Mouse (Mus musculus) CH12.LX (cell line): ENCODE measurements around the gene Fgd2. TPM values are rescaled to one million over a fixed set of nuclear protein-coding genes. Genes with fewer than 3 reads are reported as not detected.

Experiments used
- polyA plus RNA-seq: library from polyadenylated mRNA; unstranded; fragments of >175 nt; gene quantifications from 2 replicates; pipeline ENCODE4 v1.2.1, GENCODE M21; 2012; ENCODE audit warnings: low read depth; ENCODE audit not compliant: insufficient read length
- total RNA-seq, 2 experiments: library from RNA; depleted of rRNA; stranded (reverse); fragments of 300-350 nt in 1 of 2; fragments of >200 nt in 1 of 2; gene quantifications; 2 replicates each; pipeline ENCODE4 v1.2.3; 2012 to 2014

The Fgd2 gene
- total and polyA plus RNA-seq, 3 experiments = 41.7 to 54.4 (median 48.3) TPM

Other genes starting within 250 kb of the Fgd2 start
- gene Rab44, start 246.8 kb upstream of the Fgd2 start, total RNA-seq (2012; rRNA removed) = 0.17 and 0.34 TPM in 2 replicates
- 0.12 TPM in 1 of 2 replicates, not detected in the other for gene Rab44, start 246.8 kb upstream of the Fgd2 start, total RNA-seq (2014; rRNA removed)
- 0.30 TPM in 1 of 2 replicates, not detected in the other for gene Rab44, start 246.8 kb upstream of the Fgd2 start, polyA plus RNA-seq
- 0.50 and 1.3 TPM in 2 replicates for gene Cpne5, start 122.7 kb upstream of the Fgd2 start, total RNA-seq (2012; rRNA removed)
- 0.68 and 0.74 TPM in 2 replicates for gene Cpne5, start 122.7 kb upstream of the Fgd2 start, total RNA-seq (2014; rRNA removed)
- 1.4 and 1.9 TPM in 2 replicates for gene Cpne5, start 122.7 kb upstream of the Fgd2 start, polyA plus RNA-seq
- 97.2 and 123 TPM in 2 replicates for gene Ppil1, start 96.7 kb upstream of the Fgd2 start, total RNA-seq (2012; rRNA removed)
- 135 and 143 TPM in 2 replicates for gene Ppil1, start 96.7 kb upstream of the Fgd2 start, total RNA-seq (2014; rRNA removed)
- gene Ppil1, start 96.7 kb upstream of the Fgd2 start, polyA plus RNA-seq = 107 and 110 TPM in 2 replicates
- gene BC004004, start 92.1 kb upstream of the Fgd2 start, total RNA-seq (2012; rRNA removed) = 69.1 and 75.1 TPM in 2 replicates
- gene BC004004, start 92.1 kb upstream of the Fgd2 start, total RNA-seq (2014; rRNA removed) = 86.1 and 89.1 TPM in 2 replicates
- 60.4 and 67.9 TPM in 2 replicates for gene BC004004, start 92.1 kb upstream of the Fgd2 start, polyA plus RNA-seq
- 0.13 TPM in 1 of 2 replicates, not detected in the other for gene Pi16, start 43.2 kb upstream of the Fgd2 start, total RNA-seq (2012; rRNA removed)
- not detected in 2 replicates for gene Pi16, start 43.2 kb upstream of the Fgd2 start, total RNA-seq (2014; rRNA removed)
- gene Pi16, start 43.2 kb upstream of the Fgd2 start, polyA plus RNA-seq = not detected in 2 replicates
- gene Mtch1, start 13.0 kb upstream of the Fgd2 start, total RNA-seq (2012; rRNA removed) = 139 and 143 TPM in 2 replicates
- gene Mtch1, start 13.0 kb upstream of the Fgd2 start, total RNA-seq (2014; rRNA removed) = 56.8 and 66.1 TPM in 2 replicates
- 102 and 110 TPM in 2 replicates for gene Mtch1, start 13.0 kb upstream of the Fgd2 start, polyA plus RNA-seq
- gene Pim1, start 129.8 kb downstream of the Fgd2 start, total RNA-seq (2012; rRNA removed) = 141 and 178 TPM in 2 replicates
- gene Pim1, start 129.8 kb downstream of the Fgd2 start, total RNA-seq (2014; rRNA removed) = 72.7 and 75.8 TPM in 2 replicates
- 121 and 133 TPM in 2 replicates for gene Pim1, start 129.8 kb downstream of the Fgd2 start, polyA plus RNA-seq
- 0.21 and 0.50 TPM in 2 replicates for gene Gm17657, start 188.7 kb downstream of the Fgd2 start, total RNA-seq (2012; rRNA removed)
- not detected in 2 replicates for gene Gm17657, start 188.7 kb downstream of the Fgd2 start, total RNA-seq (2014; rRNA removed)
- gene Gm17657, start 188.7 kb downstream of the Fgd2 start, polyA plus RNA-seq = 0.16 and 0.20 TPM in 2 replicates
- 6.6 and 7.3 TPM in 2 replicates for gene Tbc1d22b, start 188.9 kb downstream of the Fgd2 start, total RNA-seq (2012; rRNA removed)
- 3.1 and 3.8 TPM in 2 replicates for gene Tbc1d22b, start 188.9 kb downstream of the Fgd2 start, total RNA-seq (2014; rRNA removed)
- 13.4 and 17.3 TPM in 2 replicates for gene Tbc1d22b, start 188.9 kb downstream of the Fgd2 start, polyA plus RNA-seq
- gene Tmem217, start 191.5 kb downstream of the Fgd2 start, total RNA-seq (2012; rRNA removed) = 0.76 and 0.97 TPM in 2 replicates
- not detected in 2 replicates for gene Tmem217, start 191.5 kb downstream of the Fgd2 start, total RNA-seq (2014; rRNA removed)
- 0.26 TPM in 1 of 2 replicates, not detected in the other for gene Tmem217, start 191.5 kb downstream of the Fgd2 start, polyA plus RNA-seq